Mouse (Mus musculus): Measurements from ENCODE around the gene Adam29. TPM values are rescaled to one million over a fixed set of nuclear protein-coding genes. Genes with fewer than 3 reads are reported as not detected.

Adam29 gene
- total RNA-seq (2014; rRNA removed; ENCODE audit: low replicate concordance) (not detected in 2 replicates), polyA plus RNA-seq (2015; fragmentation: Nextera tagmentation; extraction: Ambion mirVana) (not detected in 2 replicates)

GRCm38 (mm10) chr8:55906848-55907247 lies at the start of gene Adam29:
Gene Adam29 (minus strand): TSS chr8:55906948.
- H3K27me3 ChIP-seq (ENCODE audit: control insufficient read depth, insufficient read depth, low read length): no peaks in the 10 kb centered on the region
- no peak within 1 kb of the TSS for H3K27ac ChIP-seq (ENCODE audit: low read depth)
- TF ChIP-seq EP300 (IDR thresholded peaks at IDR 0.05; ENCODE audit: low read depth) (no peak), CTCF (IDR thresholded peaks at IDR 0.05; ENCODE audit: low read depth) (no peak)
- no peak within 1 kb of the TSS for H3K4me2 ChIP-seq (ENCODE audit: low read depth, low read length)
- no peak for DNase-seq (ENCODE audit: low spot score)
- ATAC-seq (ENCODE audit: insufficient read depth, low read depth): no peak
- H3K4me1 ChIP-seq (ENCODE audit: control insufficient read depth, insufficient read depth): no peaks in the 10 kb centered on the region
- no peak within 1 kb of the TSS for H3K4me3 ChIP-seq (ENCODE audit: low read depth, low read length)
- no peaks in the 10 kb centered on the region for H3K36me3 ChIP-seq (replicated peaks; ENCODE audit: control insufficient read depth, insufficient read depth, low read length)
- WGBS: 63% methylated on average over 1 of the region's 1 CpGs
- no peak within 1 kb of the TSS for H3K9ac ChIP-seq (replicated peaks; ENCODE audit: low read depth, low read length)
- H3K9me3 ChIP-seq (replicated peaks; ENCODE audit: control insufficient read depth, low read length): no peaks in the 10 kb centered on the region

- no peaks in the 10 kb centered on the region for H3K36me3 ChIP-seq (replicated peaks; ENCODE audit: control insufficient read depth, insufficient read depth, low read length)
- DNase-seq (ENCODE audit: low spot score): peak; percentile 11
- TF ChIP-seq CTCF (IDR thresholded peaks at IDR 0.05; ENCODE audit: low read depth) (no peak), EP300 (IDR thresholded peaks at IDR 0.05; ENCODE audit: low read depth) (no peak)
- no peak overlapping the region for H3K27ac ChIP-seq (ENCODE audit: low read depth)
- no peaks in the 10 kb centered on the region for H3K27me3 ChIP-seq (ENCODE audit: control insufficient read depth, insufficient read depth, low read length)
- H3K4me3 ChIP-seq (ENCODE audit: low read depth, low read length): no peak overlapping the region
- no peak overlapping the region for H3K4me2 ChIP-seq (ENCODE audit: low read depth, low read length)
- H3K9me3 ChIP-seq (replicated peaks; ENCODE audit: control insufficient read depth, low read length): no peaks in the 10 kb centered on the region
- WGBS: 1% methylated on average over 8 of the region's 8 CpGs
- no peak overlapping the region for H3K9ac ChIP-seq (replicated peaks; ENCODE audit: low read depth, low read length)
- H3K4me1 ChIP-seq (ENCODE audit: control insufficient read depth, insufficient read depth): no peaks in the 10 kb centered on the region
- ATAC-seq (ENCODE audit: insufficient read depth, low read depth): peak; percentile 44; the same call in 1 of the 2 replicates
Observed at GRCm38 (mm10) chr8:55940526-55940880, 33.8 kb upstream of the Adam29 start.

- no peak within 1 kb of the TSS for H3K27ac ChIP-seq (ENCODE audit: low read depth)
- no peaks in the 10 kb centered on the region for H3K27me3 ChIP-seq (ENCODE audit: control insufficient read depth, insufficient read depth, low read length)
- DNase-seq (ENCODE audit: low spot score) (no peak), ATAC-seq (ENCODE audit: insufficient read depth, low read depth) (no peak)
- no peak within 1 kb of the TSS for H3K4me3 ChIP-seq (ENCODE audit: low read depth, low read length)
- no peak within 1 kb of the TSS for H3K9ac ChIP-seq (replicated peaks; ENCODE audit: low read depth, low read length)
- WGBS: 14% methylated on average over 11 of the region's 11 CpGs
- TF ChIP-seq EP300 (IDR thresholded peaks at IDR 0.05; ENCODE audit: low read depth) (no peak), CTCF (IDR thresholded peaks at IDR 0.05; ENCODE audit: low read depth) (no peak)
- H3K4me2 ChIP-seq (ENCODE audit: low read depth, low read length): no peak within 1 kb of the TSS
- H3K4me1 ChIP-seq (ENCODE audit: control insufficient read depth, insufficient read depth): no peaks in the 10 kb centered on the region
- H3K36me3 ChIP-seq (replicated peaks; ENCODE audit: control insufficient read depth, insufficient read depth, low read length): no peaks in the 10 kb centered on the region
- H3K9me3 ChIP-seq (replicated peaks; ENCODE audit: control insufficient read depth, low read length): no peaks in the 10 kb centered on the region
Observed at GRCm38 (mm10) chr8:55939870-55940525, 33.2 kb upstream of the Adam29 start, which contains the start of gene Glra3. Gene Glra3 (plus strand): TSS chr8:55940460.

Other genes with a start within 250 kb of the Adam29 start
- gene Glra3, start 33.5 kb upstream of the Adam29 start, total RNA-seq (2014; rRNA removed; ENCODE audit: low replicate concordance): not detected in 2 replicates
- gene Glra3, start 33.5 kb upstream of the Adam29 start, polyA plus RNA-seq (2015; fragmentation: Nextera tagmentation; extraction: Ambion mirVana): not detected in 2 replicates